Comparison of ENCODE assay signal across 21 mouse cellular contexts in genomic region chr9:58613790-58614189, GRCm38 (mm10). TPM values are rescaled to one million over a fixed set of nuclear protein-coding genes. Genes with fewer than 3 reads are reported as not detected.
DNase-seq lines count a peak whose midpoint lies in the region; ATAC-seq lines count a peak whose summit lies in the region.
"Had no signal": no experiment of that assay in that cellular context is flagged by ENCODE, and none has a peak within 500 bp of the region (broad histone marks: within the 10 kb centered on the region; RNA-seq: fewer than 3 reads in every experiment).

No protein-coding gene starts in this region.

- no peak overlapping the region for H3K4me2 ChIP-seq in midbrain, embryonic 14.5 days (ENCODE audit: low read length)
- H3K4me2 ChIP-seq: forebrain, embryonic 13.5 days; hindbrain, embryonic 12.5 days; liver, embryonic 13.5 days; midbrain, embryonic 11.5 days had no signal

- no peaks in the 10 kb centered on the region for H3K4me1 ChIP-seq in midbrain, embryonic 14.5 days (ENCODE audit: control insufficient read depth, insufficient read depth, low read length)
- H3K4me1 ChIP-seq: hindbrain, embryonic 12.5 days had no signal

- H3K36me3 ChIP-seq in midbrain, embryonic 14.5 days (ENCODE audit: control insufficient read depth, insufficient read depth, low read length): no peaks in the 10 kb centered on the region
- H3K36me3 ChIP-seq: hindbrain, embryonic 12.5 days had no signal

- H3K4me3 ChIP-seq in midbrain, embryonic 14.5 days (replicated peaks; ENCODE audit: low read depth, low read length): no peak overlapping the region
- H3K4me3 ChIP-seq: forebrain, embryonic 13.5 days; hindbrain, embryonic 12.5 days; liver, embryonic 13.5 days had no signal

- 79% methylated on average over 1 of the region's 1 CpGs for WGBS in midbrain, embryonic 14.5 days

- no peaks in the 10 kb centered on the region for H3K27me3 ChIP-seq in midbrain, embryonic 14.5 days (ENCODE audit: control insufficient read depth, insufficient read depth, low read length)
- H3K27me3 ChIP-seq: forebrain, embryonic 13.5 days; hindbrain, embryonic 12.5 days; liver, embryonic 13.5 days had no signal

- no peak overlapping the region for H3K9ac ChIP-seq in midbrain, embryonic 14.5 days (replicated peaks; ENCODE audit: low read length)
- H3K9ac ChIP-seq: forebrain, embryonic 13.5 days; hindbrain, embryonic 12.5 days; liver, embryonic 13.5 days had no signal

- DNase-seq in heart, adult 11 months: peak; percentile 64
- no peak for DNase-seq in heart, postnatal 14 days
- peak; percentile 6 for DNase-seq in layer of hippocampus, adult 11-12 months (ENCODE audit: low spot score)
- no peak for DNase-seq in layer of hippocampus, postnatal 25 days (ENCODE audit: extremely low spot score in 1 of 2, low spot score in 1 of 2)
- DNase-seq in cerebellum, adult 18-20 months: peak; percentile 62 to 72
- DNase-seq in cerebellum, postnatal 25 days: peak; percentile 62 to 73
- DNase-seq in midbrain, embryonic 14.5 days: no peak
- DNase-seq: adrenal gland, postnatal 14 days; gastrocnemius, postnatal 10 days; kidney, postnatal 36 days; left cerebral cortex, postnatal 4 days; liver, embryonic 13.5 days; lung, postnatal 10 days; thymus, postnatal 36 days had no signal

- intact Hi-C loops in heart, postnatal 14 days (cut with DNase I): no loop called here

- H3K9me3 ChIP-seq in midbrain, embryonic 14.5 days (ENCODE audit: control insufficient read depth, low read length): no peaks in the 10 kb centered on the region
- H3K9me3 ChIP-seq: forebrain, embryonic 13.5 days; G1E; hindbrain, embryonic 12.5 days; liver, embryonic 13.5 days had no signal

- H3K27ac ChIP-seq in midbrain, embryonic 14.5 days (replicated peaks; ENCODE audit: low read depth, low read length): no peak overlapping the region
- H3K27ac ChIP-seq: forebrain, embryonic 13.5 days; hindbrain, embryonic 12.5 days; liver, embryonic 13.5 days; stomach, postnatal 0 days had no signal

- no peak for ATAC-seq in midbrain, embryonic 14.5 days (ENCODE audit: low FRiP score, low TSS enrichment)
- ATAC-seq in erythroid progenitor cell, adult 5-6 weeks (replicated peaks; ENCODE audit: low FRiP score, poor library complexity, severe bottlenecking): no peak
- ATAC-seq: forebrain, embryonic 13.5 days; intestine, embryonic 16.5 days had no signal

RNA-seq across cellular contexts. Expression of gene Nptn, which starts 31.8 kb away (rescaled TPM):
- 100 to 1,000 TPM; 155 to 177 TPM for total RNA-seq in heart, postnatal 14 days (2021)
- 100 to 1,000 TPM; 863 to 899 TPM for total RNA-seq in layer of hippocampus, postnatal 25 days (2021)
- 179 and 180 TPM in 2 replicates for polyA plus RNA-seq in midbrain, embryonic 14.5 days (2014; fragmentation: Nextera tagmentation; extraction: Ambion mirVana)
- total RNA-seq in erythroid progenitor cell, adult 5-6 weeks (2015; ENCODE audit: low replicate concordance): 415 and 552 TPM in 2 replicates
- 202 and 230 TPM in 2 replicates for total RNA-seq in erythroid progenitor cell, adult 5-6 weeks (2017; ENCODE audit: low replicate concordance)

RNA-seq across cellular contexts. Expression of gene Cd276, which starts 58.6 kb away (rescaled TPM):
- 10 to 100 TPM; 15.4 to 17.6 TPM for total RNA-seq in heart, postnatal 14 days (2021)
- total RNA-seq in layer of hippocampus, postnatal 25 days (2021): 1 to 10 TPM; 6.0 to 8.7 TPM
- 33.2 and 38.1 TPM in 2 replicates for polyA plus RNA-seq in midbrain, embryonic 14.5 days (2014; fragmentation: Nextera tagmentation; extraction: Ambion mirVana)
- total RNA-seq in erythroid progenitor cell, adult 5-6 weeks (2015; ENCODE audit: low replicate concordance): 0.36 TPM in 1 of 2 replicates, not detected in the other
- not detected in 2 replicates for total RNA-seq in erythroid progenitor cell, adult 5-6 weeks (2017; ENCODE audit: low replicate concordance)

Comparison
In these comparisons a context has a peak if more than half of its experiments do, and no peak if none do; other contexts are left out.
1. DNase-seq: peak in heart, adult 11 months (single experiment), layer of hippocampus, adult 11-12 months (single experiment), cerebellum, adult 18-20 months (2 of 2) and cerebellum, postnatal 25 days (2 of 2); none in heart, postnatal 14 days (0 of 2), layer of hippocampus, postnatal 25 days (0 of 2) and midbrain, embryonic 14.5 days (single experiment).
2. RNA of gene Cd276, which starts 58.6 kb away (total RNA-seq): 15.4 to 17.6 TPM in heart, postnatal 14 days and 6.0 to 8.7 TPM in layer of hippocampus, postnatal 25 days; 0.36 TPM in erythroid progenitor cell, adult 5-6 weeks; every median in the first group is over 4 times any median in the second.